Mouse (Mus musculus) kidney, adult 2 months (tissue): ENCODE results near the gene Car1.

Experiments
- CTCF ChIP-seq: fragments of 200-500 bp; conservative IDR thresholded peaks from 2 replicates; pipeline ENCODE4 v1.5.1; 2011; ENCODE audit warnings: low read depth, mild to moderate bottlenecking, control low read depth, low read length, moderate library complexity, mixed read lengths; ENCODE audit not compliant: insufficient read depth, insufficient read length
- POLR2A ChIP-seq: fragments of 200-500 bp; IDR thresholded peaks from one replicate; pipeline ENCODE4 v1.6.1; 2011; ENCODE audit warnings: low read depth, low read length, control low read depth

- no peak for TF ChIP-seq CTCF
- no peak for TF ChIP-seq POLR2A
Observed at GRCm38 (mm10) chr3:14785353-14785752, 22.8 kb downstream of the Car1 start.
